Mouse (Mus musculus): ENCODE results near the gene Unc45a.

Gene Unc45a

DNA sequence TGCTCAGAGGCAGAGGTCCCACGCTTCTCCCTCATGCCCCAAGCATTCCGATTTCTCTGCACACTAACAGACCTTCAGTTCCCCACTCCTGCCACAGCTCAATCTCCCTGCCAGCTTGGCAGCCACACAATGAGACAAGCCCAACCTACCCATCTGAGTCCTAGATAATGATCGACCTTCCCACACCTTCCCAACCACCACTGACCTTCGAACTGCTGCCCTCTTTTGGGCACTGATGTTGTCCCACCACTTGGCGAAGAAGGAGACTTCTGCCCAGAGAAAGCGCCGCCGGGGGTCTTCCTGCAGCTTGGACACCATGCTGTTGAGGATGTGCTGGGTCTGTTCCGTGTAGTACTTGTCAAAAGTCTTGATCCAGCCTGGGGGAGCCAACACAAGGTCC lies 27.2 kb upstream of the Unc45a start:
- DNase-seq (ENCODE audit: low spot score), result no peak

DNA sequence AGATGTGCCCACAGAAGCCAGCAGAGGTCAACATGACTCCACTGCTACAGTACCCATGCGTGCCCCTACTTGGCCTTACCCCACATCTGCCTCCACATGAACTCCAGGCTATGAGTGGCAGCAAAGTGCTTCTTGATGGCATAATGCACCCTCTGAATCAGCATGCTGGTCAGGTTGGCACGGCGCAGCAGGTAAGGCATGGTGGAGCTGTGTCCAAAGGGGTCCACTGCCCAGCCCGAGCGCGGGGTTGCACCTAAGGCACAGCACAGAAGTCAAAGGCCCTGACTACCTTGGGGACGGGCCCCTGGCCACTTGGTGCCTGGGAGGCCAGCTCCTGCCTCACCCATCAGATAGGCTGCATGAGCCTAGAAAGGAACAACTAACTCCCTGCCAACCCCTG lies 26.4 kb upstream of the Unc45a start:
- no peak for DNase-seq (ENCODE audit: low spot score)

DNA sequence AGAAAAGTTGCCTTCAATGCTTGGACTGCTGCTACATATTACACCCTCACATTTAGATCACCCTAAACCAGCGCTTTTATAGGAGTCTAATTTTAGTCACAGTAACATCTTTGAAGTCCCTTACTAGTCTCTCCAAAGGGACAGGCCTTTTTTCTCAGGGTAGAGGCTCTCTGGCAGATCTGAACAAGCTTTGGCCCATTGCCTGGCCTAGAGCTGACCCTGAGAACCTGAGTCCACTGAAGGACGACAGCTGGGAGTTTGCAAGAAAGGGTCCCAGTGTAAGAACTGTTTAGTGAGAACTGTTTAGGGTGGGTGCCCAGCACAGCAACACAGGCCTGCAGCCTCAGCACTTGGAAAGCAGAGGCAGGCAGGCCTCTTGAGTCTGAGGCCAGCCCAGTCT lies 25.0 kb upstream of the Unc45a start:
- no peak for DNase-seq (ENCODE audit: low spot score)

DNA sequence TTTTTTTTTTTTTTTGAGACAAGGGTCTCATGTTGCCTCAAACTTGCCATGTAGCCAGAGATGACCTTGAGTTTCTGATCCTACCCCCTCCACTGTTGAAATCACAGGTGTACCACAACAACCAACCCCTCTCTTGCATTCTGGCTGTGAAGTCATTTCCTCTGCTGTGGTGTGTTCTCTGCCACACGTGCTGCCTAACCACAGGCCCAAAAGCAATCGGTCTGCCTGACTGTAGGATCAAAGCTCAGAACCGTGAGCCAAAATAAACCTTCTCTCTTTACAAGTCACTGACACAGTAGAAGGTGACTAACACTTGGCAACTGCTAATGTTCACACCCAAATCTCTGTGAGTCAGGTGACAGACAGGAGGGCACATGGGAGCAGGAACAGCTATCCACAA lies 19.6 kb upstream of the Unc45a start:
- no peak for DNase-seq (ENCODE audit: low spot score)

DNA sequence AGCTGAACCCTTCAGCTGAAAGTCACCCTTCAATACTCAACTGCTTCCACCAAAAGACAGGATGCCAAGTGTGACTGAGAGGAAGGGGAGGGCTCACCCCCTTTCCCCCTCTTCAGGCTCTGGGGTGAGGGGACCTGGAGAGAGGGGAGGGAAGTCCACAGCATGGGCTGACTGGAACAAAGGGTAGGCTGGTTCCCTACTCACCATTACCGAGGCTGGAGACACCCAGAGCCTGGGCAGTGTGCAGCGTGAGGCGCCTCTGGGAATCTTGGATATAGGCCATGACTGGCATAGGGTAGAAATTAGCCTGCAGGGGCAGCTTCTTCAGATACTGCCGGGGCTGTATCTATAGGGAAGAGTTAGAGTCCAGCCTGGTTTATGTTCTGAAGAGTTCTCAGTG lies 17.2 kb upstream of the Unc45a start:
- DNase-seq (ENCODE audit: low spot score), result no peak

DNA sequence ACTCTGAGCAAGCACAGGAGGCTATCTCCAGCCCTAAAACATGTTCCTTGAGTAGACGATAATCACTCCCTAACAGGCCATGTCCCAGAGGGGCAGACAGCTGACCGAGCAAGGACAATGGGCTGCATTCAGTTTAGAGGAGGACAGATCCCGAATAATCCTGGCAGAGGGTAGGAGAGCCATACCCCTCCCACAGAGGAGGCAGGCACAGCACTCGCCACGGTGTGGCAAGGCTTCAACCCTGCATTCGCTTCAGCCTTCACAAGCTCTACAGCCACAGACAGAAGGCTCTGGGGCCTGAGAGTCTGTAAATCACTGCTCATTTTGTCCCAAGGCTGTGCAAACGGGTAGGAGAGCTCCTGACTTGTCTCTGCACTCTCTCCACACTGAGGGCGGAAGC lies 16.4 kb upstream of the Unc45a start:
- DNase-seq (ENCODE audit: low spot score), result no peak

DNA sequence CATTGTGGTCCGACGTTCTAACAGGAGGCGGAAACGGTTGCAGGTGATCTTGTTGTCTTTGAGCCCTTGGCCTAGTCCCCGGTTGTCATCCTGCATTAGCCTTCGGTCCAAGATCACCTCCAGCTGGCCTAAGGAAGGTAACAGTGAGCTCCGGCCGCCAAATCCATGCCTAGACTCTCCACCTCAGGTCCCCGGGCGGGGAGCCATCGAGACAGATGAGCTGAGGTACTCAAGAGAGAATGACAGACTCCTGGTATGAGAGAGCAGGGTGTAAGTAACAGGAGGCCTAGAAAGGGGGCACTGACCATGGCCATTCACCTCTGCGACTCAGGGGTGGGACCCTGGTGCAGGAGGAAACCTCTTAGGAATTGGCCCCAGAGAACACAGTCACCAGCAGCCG lies 15.5 kb upstream of the Unc45a start:
- no peak for DNase-seq (ENCODE audit: low spot score)

DNA sequence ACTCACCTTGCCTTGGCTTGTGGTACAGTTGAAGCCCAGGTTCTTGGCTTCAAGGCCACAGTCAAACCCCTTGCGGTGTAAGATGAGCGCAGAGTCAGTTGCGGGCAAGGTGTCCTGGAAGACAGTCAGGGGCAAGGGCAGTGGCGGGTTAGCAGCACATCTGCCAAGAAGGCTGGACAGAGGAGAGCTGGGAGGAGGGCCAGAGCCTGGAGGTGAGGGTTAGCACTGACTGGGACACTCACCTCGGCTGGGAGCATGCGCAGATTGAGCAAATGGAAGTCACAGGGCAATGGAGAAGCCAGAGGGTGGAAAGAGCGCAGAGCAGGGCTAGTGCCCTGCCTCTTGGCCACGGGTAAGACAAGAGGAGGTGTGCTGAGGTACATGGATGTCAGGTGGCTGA lies 12.1 kb upstream of the Unc45a start:
- DNase-seq (ENCODE audit: low spot score), result no peak

DNA sequence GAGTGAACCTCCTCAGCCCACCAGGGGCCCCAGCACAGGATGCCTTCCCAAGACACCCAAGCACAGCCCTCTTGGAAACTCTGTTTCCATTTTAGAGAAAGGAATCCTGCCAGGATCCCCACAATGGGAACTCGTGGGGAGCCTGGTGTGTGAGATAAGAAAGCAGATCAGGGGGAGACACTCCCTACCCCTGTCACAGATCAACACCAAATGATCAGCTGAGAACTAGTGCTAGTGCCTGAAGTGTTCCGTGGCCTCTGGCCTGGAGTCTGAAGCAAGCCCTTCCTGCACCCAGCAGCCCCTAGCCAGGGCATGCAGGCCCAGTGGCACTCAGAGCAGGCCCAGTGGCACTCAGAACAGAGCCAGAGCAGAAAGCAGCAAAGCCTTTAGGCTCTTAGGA lies 10.0 kb upstream of the Unc45a start:
- no peak for DNase-seq (ENCODE audit: low spot score)

DNA sequence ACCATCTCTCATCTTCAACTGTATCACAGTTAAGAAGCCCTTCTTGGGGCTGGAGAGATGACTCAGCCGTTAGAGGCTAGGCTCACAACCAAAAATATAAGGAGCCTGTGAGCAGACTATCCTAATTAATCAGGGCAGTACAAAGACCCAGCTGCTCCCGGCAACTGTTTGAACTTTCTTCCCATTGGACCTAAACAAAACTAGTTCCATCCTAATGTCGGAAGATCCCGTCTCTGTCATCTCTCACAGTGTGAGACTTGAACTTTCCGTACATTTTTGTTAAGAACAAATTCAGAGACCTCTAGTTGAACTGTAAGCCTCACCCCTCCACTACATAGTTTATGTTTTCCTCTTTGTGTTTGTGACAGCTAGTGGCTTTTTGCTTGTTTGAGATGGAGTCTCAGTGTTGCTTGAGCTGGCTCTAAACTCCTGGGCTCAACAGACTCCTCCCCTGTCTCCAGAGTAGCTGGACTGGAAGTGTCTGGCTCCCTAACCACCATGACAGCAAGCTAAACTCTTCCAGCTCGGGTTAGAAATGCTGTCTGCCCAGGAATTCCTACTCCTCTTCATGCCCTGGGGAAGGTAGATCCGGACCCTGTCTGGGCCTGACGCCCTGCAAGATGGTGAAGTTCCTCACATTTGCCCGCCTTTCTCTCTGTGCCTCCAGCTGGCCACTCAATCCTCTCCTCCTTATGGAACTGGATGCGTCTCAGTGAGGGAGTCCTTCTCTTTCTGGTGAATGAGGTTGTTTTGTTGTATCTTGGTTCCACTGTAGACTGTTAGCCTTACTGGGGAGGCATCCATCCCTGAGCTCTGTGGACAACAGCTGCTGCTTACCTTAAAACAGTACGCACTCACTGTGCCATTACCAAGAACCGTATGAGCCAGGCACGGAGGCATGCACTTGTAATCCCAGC lies 7.1 kb upstream of the Unc45a start:
- DNase-seq (ENCODE audit: low spot score), result no peak

DNA sequence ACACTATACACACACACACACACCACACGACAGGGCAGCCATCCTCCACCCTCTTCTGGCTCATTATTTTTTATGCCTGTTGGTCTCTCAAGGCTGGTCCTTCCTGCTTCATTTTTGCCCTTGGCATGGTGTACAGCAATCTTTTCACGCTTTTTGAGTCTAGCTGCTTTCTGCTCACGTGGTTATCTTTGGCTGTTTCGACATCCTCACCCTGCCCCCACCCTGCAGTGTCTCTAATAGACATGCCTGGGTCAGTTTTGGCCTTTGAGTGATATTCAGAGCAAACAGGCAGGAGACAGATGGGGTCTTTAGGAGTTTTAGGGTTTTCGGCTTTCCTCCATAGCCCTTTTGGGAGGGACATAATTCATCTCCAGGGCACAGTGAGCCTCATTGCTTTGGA lies 6.0 kb upstream of the Unc45a start:
- DNase-seq (ENCODE audit: low spot score), result no peak

DNA sequence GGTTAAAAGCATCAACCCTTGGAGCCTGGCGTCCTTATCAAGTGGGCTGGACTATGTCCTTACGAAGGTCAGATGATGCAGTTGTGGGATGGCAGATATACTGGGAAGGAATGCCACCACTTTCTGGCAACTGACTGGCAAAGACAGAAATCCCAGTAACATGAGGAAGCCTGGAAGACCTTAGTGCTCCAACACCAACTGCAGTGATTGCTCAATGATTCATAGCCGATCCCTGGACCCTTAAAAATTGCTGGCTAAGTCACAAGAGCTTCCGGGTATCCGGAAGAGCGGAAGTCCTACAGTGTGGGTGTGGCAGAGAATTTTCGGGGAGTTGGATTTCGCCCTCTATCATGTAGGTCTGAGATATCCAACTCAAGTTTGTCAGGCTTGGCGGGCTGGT lies 5.4 kb upstream of the Unc45a start:
- no peak for DNase-seq (ENCODE audit: low spot score)

DNA sequence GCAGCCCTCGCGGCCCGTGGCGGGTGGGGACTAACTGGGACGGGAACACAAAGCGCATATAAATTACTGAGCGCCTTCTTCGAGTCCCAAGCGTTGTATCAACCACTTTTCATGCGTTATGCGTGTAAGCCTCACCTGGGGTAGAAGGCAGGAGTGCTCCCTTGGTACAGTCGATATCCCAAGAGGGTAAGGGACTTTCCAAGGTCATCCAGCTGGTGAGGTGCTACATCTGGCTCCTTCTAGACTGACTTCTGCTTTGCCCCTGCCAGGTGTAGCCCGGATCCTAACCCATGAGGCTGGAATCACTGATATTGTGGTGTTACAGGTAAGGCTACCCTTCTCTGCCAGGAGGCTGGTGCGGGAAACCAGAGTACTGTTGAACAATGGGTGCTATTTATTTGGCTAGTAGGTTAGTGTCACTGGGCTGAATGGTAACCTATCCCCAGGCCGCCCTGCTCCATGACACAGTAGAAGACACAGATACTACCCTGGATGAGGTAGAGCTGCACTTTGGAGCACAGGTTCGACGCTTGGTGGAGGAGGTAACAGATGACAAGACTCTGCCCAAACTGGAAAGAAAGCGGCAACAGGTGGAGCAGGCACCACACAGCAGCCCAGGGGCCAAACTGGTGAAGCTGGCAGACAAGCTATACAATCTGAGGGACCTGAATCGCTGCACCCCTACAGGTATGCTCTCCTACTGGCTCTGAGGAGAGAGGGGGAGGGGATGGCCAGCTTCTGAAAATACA lies 2.6 kb upstream of the Unc45a start:
- no peak for DNase-seq (ENCODE audit: low spot score)

DNA sequence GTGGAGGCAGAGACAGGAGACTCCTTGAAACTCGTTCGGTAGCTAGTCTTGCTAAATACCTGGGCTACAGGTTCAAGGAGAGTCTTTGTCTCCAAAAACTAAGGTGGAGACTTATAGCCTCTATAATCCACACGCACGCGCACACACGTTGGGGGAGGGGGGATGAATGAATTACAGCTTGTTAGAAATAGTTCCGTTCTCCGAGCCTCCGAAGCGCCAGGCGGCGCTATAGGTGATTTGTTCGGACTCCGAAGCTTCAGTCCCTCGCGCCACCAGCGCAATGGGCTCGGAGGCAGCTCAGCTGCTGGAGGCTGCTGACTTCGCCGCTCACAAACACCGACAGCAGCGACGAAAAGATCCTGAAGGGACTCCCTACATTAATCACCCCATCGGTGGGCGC lies 2.1 kb upstream of the Unc45a start, which contains the start of gene Hddc3:
TSS of gene Hddc3 (plus strand) at position 247 of the 400 bp plus-strand sequence.
- DNase-seq (ENCODE audit: low spot score), result peak; percentile 91

DNA sequence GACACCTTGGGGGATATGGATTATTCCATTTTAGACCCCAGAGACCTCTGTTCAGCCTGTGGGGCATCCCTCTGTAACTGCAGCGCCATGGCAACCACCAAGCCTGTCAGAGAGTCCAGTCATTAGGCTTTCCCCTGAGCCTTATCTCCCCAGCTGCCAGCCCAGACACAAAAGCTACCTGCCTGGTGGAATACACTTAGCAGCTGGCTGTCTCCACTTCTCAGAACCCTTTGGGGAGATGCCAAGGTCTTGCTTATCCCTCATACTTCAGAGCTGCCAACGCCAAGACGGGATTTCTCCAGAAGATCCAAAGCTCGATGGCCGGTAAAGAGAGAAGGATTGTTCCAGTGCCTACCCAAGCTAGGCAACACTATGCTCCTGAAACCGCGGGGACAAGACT lies 988 bp upstream of the Unc45a start:
- DNase-seq (ENCODE audit: low spot score), result no peak

DNA sequence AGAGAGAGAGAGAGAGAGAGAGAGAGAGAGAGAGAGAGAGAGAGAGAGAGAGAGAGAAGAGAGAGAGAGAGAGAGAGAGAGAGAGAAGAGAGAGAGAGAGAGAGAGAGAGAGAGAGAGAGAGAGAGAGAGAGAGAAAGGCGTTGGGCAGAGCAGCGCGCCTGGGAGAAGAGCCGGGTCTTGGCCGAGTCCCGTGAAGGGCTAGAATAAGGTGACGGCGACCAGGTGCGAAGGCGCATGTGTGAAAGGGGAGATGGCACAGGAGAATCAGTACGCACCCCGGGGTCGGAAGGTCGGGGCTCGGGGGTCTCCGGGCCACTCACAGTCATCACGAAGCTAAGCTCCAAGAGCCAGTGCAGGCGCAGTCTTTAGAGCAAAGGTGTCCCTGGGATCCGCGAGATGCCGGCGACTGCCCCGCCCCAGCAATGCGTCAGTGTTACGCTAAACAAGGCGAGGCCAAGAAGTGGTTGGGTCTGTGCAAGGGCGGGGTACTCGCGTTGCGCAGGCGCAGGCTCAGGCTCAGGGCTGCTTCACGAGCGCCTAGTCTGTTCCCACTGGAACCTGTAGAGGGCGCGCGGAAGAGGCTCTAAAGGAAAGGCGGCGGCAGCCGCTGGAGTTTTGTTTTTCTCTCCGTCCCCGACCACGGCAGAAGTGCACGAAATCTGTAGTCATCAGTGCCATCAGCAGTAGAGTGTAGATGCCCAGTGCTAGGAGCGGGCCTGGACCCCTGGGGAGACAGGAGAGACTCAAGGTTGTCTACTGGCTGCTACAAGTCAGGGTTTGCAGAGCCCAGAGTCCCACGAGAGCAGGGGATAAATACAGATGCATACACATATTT lies 794 bp downstream of the Unc45a start:
- peak; percentile 96 for DNase-seq (ENCODE audit: low spot score)

DNA sequence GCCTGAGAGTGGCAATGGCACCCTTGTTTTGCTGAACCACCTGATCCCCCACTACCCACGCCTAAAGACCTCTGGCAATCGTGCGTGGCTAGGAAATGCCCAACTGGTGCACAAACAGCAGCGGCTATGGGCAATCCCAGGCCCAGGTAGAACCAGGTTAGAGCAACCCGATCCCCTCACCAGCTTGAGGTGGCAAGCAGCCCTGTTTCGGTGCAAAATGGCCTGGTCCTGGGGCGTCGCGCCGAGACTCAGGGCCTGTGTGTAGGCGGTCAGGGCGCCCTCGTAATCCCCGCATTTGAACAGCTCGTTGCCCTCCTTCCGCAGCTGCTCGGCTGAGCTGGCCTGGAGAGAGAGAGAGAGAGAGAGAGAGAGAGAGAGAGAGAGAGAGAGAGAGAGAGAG lies 1.4 kb downstream of the Unc45a start:
- no peak for DNase-seq (ENCODE audit: low spot score)

DNA sequence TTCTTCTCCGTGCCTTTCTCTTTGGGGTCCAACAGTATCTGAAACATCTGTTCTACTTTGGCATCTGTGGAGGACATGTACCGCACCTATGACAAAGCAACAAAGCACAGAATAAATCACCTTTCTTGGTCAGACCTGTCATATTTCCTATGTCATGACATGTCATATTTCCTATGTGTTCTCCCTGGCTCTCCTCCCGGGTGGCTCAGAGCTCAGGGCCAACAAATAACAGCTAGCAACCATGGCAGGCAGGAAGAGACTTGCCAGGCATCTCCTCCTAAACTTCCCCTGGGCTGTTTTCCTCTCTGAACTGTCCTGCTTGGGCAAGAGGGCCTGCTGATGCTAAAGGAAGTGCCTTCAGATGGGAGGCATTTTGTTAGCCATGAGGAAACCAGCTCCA lies 3.9 kb downstream of the Unc45a start:
- DNase-seq (ENCODE audit: low spot score), result no peak

DNA sequence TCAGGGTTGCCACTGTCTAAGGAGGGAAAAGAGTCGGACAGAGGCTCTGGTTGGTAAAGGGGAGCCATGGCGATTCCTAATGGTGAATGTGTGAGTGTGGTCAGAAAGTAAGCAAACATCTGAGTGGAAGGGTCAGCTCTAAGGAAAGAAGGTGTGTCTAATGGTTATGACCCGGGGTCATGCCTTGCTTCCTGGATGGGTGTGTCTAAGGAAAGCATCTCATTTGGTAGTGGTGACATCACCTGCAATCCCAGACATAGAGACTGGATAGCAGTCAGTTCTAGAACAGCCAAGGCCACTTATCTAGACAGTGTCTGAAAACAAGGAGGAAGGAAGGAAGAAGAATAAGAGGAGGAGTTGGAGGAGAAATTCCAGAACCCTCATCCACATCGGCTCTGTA lies 6.0 kb downstream of the Unc45a start:
- no peak for DNase-seq (ENCODE audit: low spot score)

DNA sequence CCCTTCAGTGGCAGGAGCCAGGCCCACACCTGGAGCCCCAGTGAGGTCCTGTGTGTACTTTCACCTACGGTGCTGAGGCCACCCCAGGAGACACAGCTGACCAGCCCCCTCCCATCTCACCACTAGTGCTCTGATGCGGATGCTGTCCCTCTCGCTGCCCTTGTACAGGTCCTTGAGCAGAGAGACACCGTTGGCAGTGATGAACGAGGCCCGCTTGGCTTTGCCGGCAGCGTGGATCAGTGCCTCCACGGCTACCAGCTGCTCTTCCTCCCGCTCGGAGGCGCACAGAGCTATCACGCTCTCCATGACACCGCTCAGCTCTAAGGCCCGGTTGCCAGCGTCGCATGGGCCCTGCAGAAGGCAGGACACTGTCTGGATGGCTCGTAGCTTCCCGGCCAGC lies 9.4 kb downstream of the Unc45a start:
- DNase-seq (ENCODE audit: low spot score), result no peak

DNA sequence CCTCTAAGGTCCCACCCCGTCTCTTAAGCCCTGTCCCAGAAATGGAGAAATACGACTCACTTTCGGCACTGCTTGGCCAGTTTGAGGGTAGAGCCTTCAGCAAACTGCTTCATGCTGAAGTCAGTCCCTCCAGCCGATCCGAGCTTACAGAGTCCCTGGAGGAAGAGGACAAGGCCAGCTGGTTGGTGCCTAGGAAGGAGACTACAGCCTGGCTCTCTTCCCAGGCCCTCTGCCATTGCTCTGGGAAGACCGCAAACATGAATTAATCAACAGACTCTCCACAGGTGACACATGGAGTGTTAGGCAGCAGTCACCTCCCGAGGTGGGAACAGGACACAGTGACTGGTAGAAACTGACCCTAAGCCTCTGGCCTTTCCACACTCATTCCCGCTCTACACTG lies 10.5 kb downstream of the Unc45a start:
- no peak for DNase-seq (ENCODE audit: low spot score)

DNA sequence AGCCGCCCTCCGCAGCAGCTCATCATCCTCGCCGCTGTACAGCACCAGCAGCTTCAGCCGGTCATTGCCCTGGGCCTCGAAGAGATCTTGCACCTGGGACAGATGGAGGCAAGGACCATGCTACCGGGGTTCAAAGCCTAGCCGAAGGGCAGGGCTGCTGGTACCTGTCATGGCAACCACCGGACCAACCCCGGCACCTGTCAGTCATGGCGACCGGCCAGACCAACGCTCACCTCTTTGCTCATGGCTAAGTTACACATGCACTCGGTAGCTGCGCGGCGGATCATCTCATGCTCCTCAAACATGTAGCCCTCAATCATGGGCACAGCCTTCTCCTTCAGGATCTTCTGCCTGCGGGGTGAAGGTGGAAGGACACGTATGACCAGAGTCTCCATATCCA lies 14.7 kb downstream of the Unc45a start:
- DNase-seq (ENCODE audit: low spot score), result no peak
